Mouse (Mus musculus) hindbrain, embryonic 12.5 days (tissue): Measurements from ENCODE around the gene Tgm2. TPM values are rescaled to one million over a fixed set of nuclear protein-coding genes. Genes with fewer than 3 reads are reported as not detected.

Source experiments
- ATAC-seq: fragments of 200-750 bp; cut with Nextera tagmentation; 2 replicates; pipeline ENCODE4 v1.8.0; 2017; ENCODE audit warnings: moderate TSS enrichment; ENCODE audit not compliant: low FRiP score
- H3K27ac ChIP-seq: fragments of 300-500 bp; sonication (generic); 2 replicates; pipeline ENCODE4 v1.5.1; 2016; ENCODE audit warnings: mild to moderate bottlenecking
- H3K27me3 ChIP-seq: fragments of 300-500 bp; sonication (generic); 2 replicates; pipeline ENCODE4 v1.6.1; 2016; ENCODE audit warnings: mild to moderate bottlenecking
- H3K36me3 ChIP-seq: fragments of 300-500 bp; sonication (generic); 2 replicates; pipeline ENCODE4 v1.6.1; 2016; ENCODE audit warnings: mild to moderate bottlenecking
- H3K4me1 ChIP-seq: fragments of 300-500 bp; sonication (generic); 2 replicates; pipeline ENCODE4 v1.6.1; 2016
- H3K4me2 ChIP-seq: fragments of 300-500 bp; sonication (generic); replicated peaks from 2 replicates; pipeline ENCODE4 v1.6.1; 2016; ENCODE audit warnings: mild to moderate bottlenecking
- H3K4me3 ChIP-seq: fragments of 300-500 bp; sonication (generic); 2 replicates; pipeline ENCODE4 v1.5.1; 2016; ENCODE audit warnings: mild to moderate bottlenecking
- H3K9ac ChIP-seq: fragments of 300-500 bp; sonication (generic); 2 replicates; pipeline ENCODE4 v1.6.1; 2016; ENCODE audit warnings: mild to moderate bottlenecking, moderate library complexity
- H3K9me3 ChIP-seq: fragments of 300-500 bp; sonication (generic); replicated peaks from 2 replicates; pipeline ENCODE4 v1.6.1; 2016; ENCODE audit warnings: mild to moderate bottlenecking
- WGBS: fragments of 180-500 bp; shearing (Covaris S2); methylation state at CpG from one replicate; pipeline ENCODE4 v1.1.7; 2016; 5-methylcytosine and 5-hydroxymethylcytosine counted together
- polyA plus RNA-seq: library from polyadenylated mRNA; unstranded; fragments of >200 nt; fragmentation: Nextera tagmentation; extraction: Ambion mirVana; gene quantifications from 2 replicates; pipeline ENCODE4 v1.2.1, GENCODE M21; 2016

Tgm2 gene
- polyA plus RNA-seq, 1 experiment from 2014 or later, result 9.9 TPM

GRCm38 (mm10) chr2:158119145-158119544 lies 27.1 kb downstream of the Tgm2 start:
- Histone ChIP-seq H3K4me3 (no peak overlapping the region), H3K27ac (no peak overlapping the region), H3K36me3 (no peaks in the 10 kb centered on the region), H3K9ac (no peak overlapping the region), H3K4me2 (no peak overlapping the region), H3K9me3 (no peaks in the 10 kb centered on the region), H3K4me1 (peaks cover 13% of the 10 kb centered on the region), H3K27me3 (no peaks in the 10 kb centered on the region)
- 79% methylated on average over 4 of the region's 4 CpGs for WGBS
- no peak for ATAC-seq

- Histone ChIP-seq H3K9me3 (no peaks in the 10 kb centered on the region), H3K4me1 (peaks cover 5% of the 10 kb centered on the region)
These were observed 29.6 kb downstream of the Tgm2 start for GRCm38 (mm10) chr2:158116653-158117052.

GRCm38 (mm10) chr2:158115838-158116453 lies 30.3 kb downstream of the Tgm2 start:
- no peak overlapping the region for H3K4me2 ChIP-seq
- H3K27me3 ChIP-seq, result no peaks in the 10 kb centered on the region
- 85% methylated on average over 3 of the region's 3 CpGs for WGBS
- H3K27ac ChIP-seq, result no peak overlapping the region
- H3K4me3 ChIP-seq, result no peak overlapping the region
- no peaks in the 10 kb centered on the region for H3K4me1 ChIP-seq
- H3K9ac ChIP-seq, result no peak overlapping the region
- ATAC-seq, result no peak
- no peaks in the 10 kb centered on the region for H3K36me3 ChIP-seq
- no peaks in the 10 kb centered on the region for H3K9me3 ChIP-seq

More at GRCm38 (mm10) chr2:158116653-158117052, 29.6 kb downstream of the Tgm2 start:
- H3K27ac ChIP-seq, result no peak overlapping the region
- H3K4me2 ChIP-seq, result no peak overlapping the region
- no peaks in the 10 kb centered on the region for H3K36me3 ChIP-seq
- WGBS, result 69% methylated on average over 6 of the region's 6 CpGs
- no peak overlapping the region for H3K4me3 ChIP-seq
- no peak overlapping the region for H3K9ac ChIP-seq
- no peaks in the 10 kb centered on the region for H3K27me3 ChIP-seq
- ATAC-seq, result no peak

GRCm38 (mm10) chr2:158114931-158115330 lies 31.3 kb downstream of the Tgm2 start:
- Histone ChIP-seq H3K9me3 (no peaks in the 10 kb centered on the region), H3K4me2 (no peak overlapping the region), H3K9ac (no peak overlapping the region), H3K4me3 (no peak overlapping the region), H3K27ac (no peak overlapping the region), H3K36me3 (no peaks in the 10 kb centered on the region), H3K4me1 (no peaks in the 10 kb centered on the region), H3K27me3 (no peaks in the 10 kb centered on the region)
- ATAC-seq, result no peak
- 65% methylated on average over 5 of the region's 5 CpGs for WGBS

- Histone ChIP-seq H3K4me3 (no peak overlapping the region), H3K9me3 (no peaks in the 10 kb centered on the region), H3K27ac (no peak overlapping the region), H3K27me3 (no peaks in the 10 kb centered on the region), H3K36me3 (no peaks in the 10 kb centered on the region), H3K4me2 (no peak overlapping the region), H3K4me1 (0 out of 2 replicates have a peak, but pooled peaks cover 3% of the 10 kb centered on the region), H3K9ac (no peak overlapping the region)
- 39% methylated on average over 9 of the region's 9 CpGs for WGBS
- no peak for ATAC-seq
These were observed 32.5 kb downstream of the Tgm2 start for GRCm38 (mm10) chr2:158113591-158114257.

GRCm38 (mm10) chr2:158109516-158109915 lies 36.7 kb downstream of the Tgm2 start:
- peaks cover 8% of the 10 kb centered on the region for H3K4me1 ChIP-seq
- no peak overlapping the region for H3K9ac ChIP-seq
- ATAC-seq, result no peak
- no peaks in the 10 kb centered on the region for H3K9me3 ChIP-seq
- 59% methylated on average over 8 of the region's 8 CpGs for WGBS
- H3K4me3 ChIP-seq, result no peak overlapping the region
- H3K27ac ChIP-seq, result no peak overlapping the region
- no peak overlapping the region for H3K4me2 ChIP-seq
- no peaks in the 10 kb centered on the region for H3K36me3 ChIP-seq
- H3K27me3 ChIP-seq, result no peaks in the 10 kb centered on the region

- 43% methylated on average over 6 of the region's 6 CpGs for WGBS
- H3K4me3 ChIP-seq, result no peak overlapping the region
- H3K4me1 ChIP-seq, result peaks cover 8% of the 10 kb centered on the region
These were observed 39.2 kb downstream of the Tgm2 start for GRCm38 (mm10) chr2:158106947-158107587.

GRCm38 (mm10) chr2:158105605-158106004 lies 40.6 kb downstream of the Tgm2 start:
- WGBS, result 92% methylated on average over 6 of the region's 6 CpGs
- ATAC-seq, result no peak
- Histone ChIP-seq H3K9ac (no peak overlapping the region), H3K4me2 (no peak overlapping the region), H3K4me1 (peaks cover 8% of the 10 kb centered on the region), H3K9me3 (no peaks in the 10 kb centered on the region), H3K27ac (no peak overlapping the region), H3K27me3 (no peaks in the 10 kb centered on the region), H3K4me3 (no peak overlapping the region), H3K36me3 (no peaks in the 10 kb centered on the region)

More at GRCm38 (mm10) chr2:158106947-158107587, 39.2 kb downstream of the Tgm2 start:
- no peaks in the 10 kb centered on the region for H3K36me3 ChIP-seq
- H3K27me3 ChIP-seq, result no peaks in the 10 kb centered on the region
- no peak for ATAC-seq
- H3K4me2 ChIP-seq, result no peak overlapping the region
- no peak overlapping the region for H3K27ac ChIP-seq
- no peaks in the 10 kb centered on the region for H3K9me3 ChIP-seq
- H3K9ac ChIP-seq, result no peak overlapping the region

- ATAC-seq, result no peak
- H3K4me2 ChIP-seq, result no peak overlapping the region
- no peaks in the 10 kb centered on the region for H3K9me3 ChIP-seq
- no peaks in the 10 kb centered on the region for H3K27me3 ChIP-seq
- no peak overlapping the region for H3K27ac ChIP-seq
- WGBS, result 83% methylated on average over 6 of the region's 6 CpGs
- H3K36me3 ChIP-seq, result no peaks in the 10 kb centered on the region
- H3K4me3 ChIP-seq, result no peak overlapping the region
- peaks cover 8% of the 10 kb centered on the region for H3K4me1 ChIP-seq
- no peak overlapping the region for H3K9ac ChIP-seq
These were observed 41.3 kb downstream of the Tgm2 start for GRCm38 (mm10) chr2:158104966-158105365.

GRCm38 (mm10) chr2:158101768-158102167 lies 44.5 kb downstream of the Tgm2 start:
- Histone ChIP-seq H3K36me3 (no peaks in the 10 kb centered on the region), H3K4me2 (no peak overlapping the region), H3K4me1 (no peaks in the 10 kb centered on the region), H3K27me3 (no peaks in the 10 kb centered on the region), H3K9ac (no peak overlapping the region), H3K9me3 (no peaks in the 10 kb centered on the region), H3K27ac (no peak overlapping the region), H3K4me3 (no peak overlapping the region)
- 85% methylated on average over 5 of the region's 5 CpGs for WGBS
- no peak for ATAC-seq

- Histone ChIP-seq H3K4me3 (no peak overlapping the region), H3K4me1 (no peaks in the 10 kb centered on the region), H3K4me2 (no peak overlapping the region), H3K36me3 (no peaks in the 10 kb centered on the region), H3K9ac (no peak overlapping the region), H3K27ac (no peak overlapping the region), H3K9me3 (no peaks in the 10 kb centered on the region), H3K27me3 (no peaks in the 10 kb centered on the region)
- ATAC-seq, result no peak
- 90% methylated on average over 3 of the region's 3 CpGs for WGBS
These were observed 46.7 kb downstream of the Tgm2 start for GRCm38 (mm10) chr2:158099537-158099936.

- Histone ChIP-seq H3K4me1 (0 out of 2 replicates have a peak, but pooled peaks cover 4% of the 10 kb centered on the region), H3K27me3 (no peaks in the 10 kb centered on the region), H3K9me3 (no peaks in the 10 kb centered on the region), H3K4me2 (no peak overlapping the region), H3K9ac (no peak overlapping the region), H3K4me3 (no peak overlapping the region), H3K27ac (no peak overlapping the region), H3K36me3 (no peaks in the 10 kb centered on the region)
- ATAC-seq, result no peak
- WGBS, result 88% methylated on average over 5 of the region's 5 CpGs
These were observed 47.5 kb downstream of the Tgm2 start for GRCm38 (mm10) chr2:158098730-158099129.
